Mouse (Mus musculus): ENCODE results near the gene Klf8.

Gene Klf8

GRCm38 (mm10) chrX:153440018-153440417 is 202.8 kb downstream of the Klf8 start:
- DNase-seq, result no peak
